Mouse (Mus musculus) monocyte, adult 5-6 weeks (primary cell): ENCODE results near the gene Ahdc1. TPM values are rescaled to one million over a fixed set of nuclear protein-coding genes. Genes with fewer than 3 reads are reported as not detected.

ENCODE experiments used
- ATAC-seq: fragments of 153-309, 156-312 bp; replicated peaks from 2 replicates; pipeline ENCODE4 v1.8.0; 2017; ENCODE audit warnings: mild to moderate bottlenecking; ENCODE audit not compliant: low TSS enrichment, insufficient number of reproducible peaks, severe bottlenecking, poor library complexity, low FRiP score
- total RNA-seq: library from RNA; stranded (forward); fragments of 200-1000, 200-491, 200-594 nt; gene quantifications from 3 replicates; pipeline ENCODE4 v1.2.3, GENCODE M21; 2017

The Ahdc1 gene
- total RNA-seq, 1 experiment from 2014 or later = 3.3 TPM

- no peak for ATAC-seq
These were observed 21.5 kb downstream of the Ahdc1 start for GRCm38 (mm10) chr4:133032410-133033095.

- no peak for ATAC-seq
These were observed 23.4 kb downstream of the Ahdc1 start for GRCm38 (mm10) chr4:133034478-133034877.

GRCm38 (mm10) chr4:133035446-133035845 lies 24.4 kb downstream of the Ahdc1 start:
- ATAC-seq = no peak

GRCm38 (mm10) chr4:133035946-133036345 lies 24.9 kb downstream of the Ahdc1 start:
- ATAC-seq = no peak

- no peak for ATAC-seq
These were observed 26.2 kb downstream of the Ahdc1 start for GRCm38 (mm10) chr4:133037293-133037692.

- no peak for ATAC-seq
These were observed 26.7 kb downstream of the Ahdc1 start for GRCm38 (mm10) chr4:133037798-133038197.

GRCm38 (mm10) chr4:133038521-133039115 lies 27.6 kb downstream of the Ahdc1 start:
- ATAC-seq = no peak

- no peak for ATAC-seq
These were observed 28.2 kb downstream of the Ahdc1 start for GRCm38 (mm10) chr4:133039116-133039819.

- ATAC-seq = no peak
These were observed 28.8 kb downstream of the Ahdc1 start for GRCm38 (mm10) chr4:133039832-133040231.

GRCm38 (mm10) chr4:133040241-133040904 lies 29.3 kb downstream of the Ahdc1 start:
- no peak for ATAC-seq

- ATAC-seq = no peak
These were observed 31.2 kb downstream of the Ahdc1 start for GRCm38 (mm10) chr4:133042244-133042643.

GRCm38 (mm10) chr4:133042651-133043635 lies 31.9 kb downstream of the Ahdc1 start:
- ATAC-seq = no peak

- ATAC-seq = no peak
These were observed 33.0 kb downstream of the Ahdc1 start for GRCm38 (mm10) chr4:133043798-133044646.

GRCm38 (mm10) chr4:133044647-133045094 lies 33.6 kb downstream of the Ahdc1 start:
- no peak for ATAC-seq

GRCm38 (mm10) chr4:133045771-133046474 lies 34.9 kb downstream of the Ahdc1 start:
- no peak for ATAC-seq

GRCm38 (mm10) chr4:133046691-133047352 lies 35.8 kb downstream of the Ahdc1 start:
- no peak for ATAC-seq
